Mouse (Mus musculus): Measurements from ENCODE around the gene Olfr983. TPM values are rescaled to one million over a fixed set of nuclear protein-coding genes. Genes with fewer than 3 reads are reported as not detected.

Gene Olfr983
- total and polyA plus RNA-seq, 3 experiments: not detected

GRCm38 (mm10) chr9:40116645-40117286, 23.4 kb upstream of the Olfr983 start:
- Histone ChIP-seq H3K27me3 (replicated peaks) (no peaks in the 10 kb centered on the region), H3K9me3 (replicated peaks; ENCODE audit: low read length) (no peaks in the 10 kb centered on the region), H3K4me2 (ENCODE audit: insufficient read depth, low read depth, poor library complexity, severe bottlenecking) (peak overlapping the region; percentile 8; the same call in 1 of the 2 replicates), H3K79me2 (replicated peaks; ENCODE audit: control insufficient read depth, extremely low read depth, insufficient read depth, poor library complexity, severe bottlenecking) (no peaks in the 10 kb centered on the region), H3K4me3 (replicated peaks in 1 of 3; ENCODE audit: low read depth in 2 of 3, low read length in 2 of 3, poor library complexity in 1 of 3) (no peak overlapping the region), H3K27ac (ENCODE audit: insufficient read depth, low read depth) (no peak overlapping the region), H3K36me3 (replicated peaks in 1 of 2; ENCODE audit: control insufficient read depth in 1 of 2, insufficient read depth in 1 of 2, low read length in 1 of 2) (no peaks in the 10 kb centered on the region), H3K9ac (ENCODE audit: insufficient read depth, low read depth) (no peak overlapping the region), H3K4me1 (ENCODE audit: control insufficient read depth in 1 of 2, insufficient read depth in 2 of 2) (peaks cover 3 to 8% of the 10 kb centered on the region in 2 experiments; a peak in 3 of 4 replicates)
- peak; percentile 73 for TF ChIP-seq ZNF384 (IDR thresholded peaks at IDR 0.05; ENCODE audit: low read depth, low read length)
- peak; percentile 55 for TF ChIP-seq EP300 (IDR thresholded peaks at IDR 0.05; ENCODE audit: low read length)
- peak; percentile 41; the same call in 1 of the 2 replicates for TF ChIP-seq IRF4 (IDR thresholded peaks at IDR 0.05; ENCODE audit: low read depth, low read length)
- 0 out of 2 replicates have a peak, but pooled peaks have one; percentile 20 for TF ChIP-seq ELF1 (IDR thresholded peaks at IDR 0.05; ENCODE audit: low read depth, low read length)
- TF ChIP-seq USF1 (IDR thresholded peaks at IDR 0.05; ENCODE audit: low read depth, low read length): no peak
- TF ChIP-seq POLR2A (IDR thresholded peaks at IDR 0.05; ENCODE audit: low read depth, low read length): no peak
- TF ChIP-seq ETS1 (conservative IDR thresholded peaks at IDR 0.05; ENCODE audit: low read depth, low read length): peak; percentile 53
- no peak for TF ChIP-seq ZMIZ1 (IDR thresholded peaks at IDR 0.05; ENCODE audit: low read depth, low read length)
- 0 out of 2 replicates have a peak, but pooled peaks have one; percentile 36 for TF ChIP-seq TCF12 (IDR thresholded peaks at IDR 0.05; ENCODE audit: low read depth, low read length)
- TF ChIP-seq HCFC1 (IDR thresholded peaks at IDR 0.05; ENCODE audit: low read depth, low read length): no peak
- DNase-seq (ENCODE audit: extremely low read depth): peak; percentile 27
- dilution Hi-C loops (cut with MboI; ENCODE audit: extremely low pct_ligation_motif_present, extremely low pct_unique_long_range_greater_than_20kb, low sequenced_read_pairs): no loop called here
- in situ Hi-C loops (cut with MboI; ENCODE audit: low pct_ligation_motif_present, low pct_unique_long_range_greater_than_20kb, low sequenced_read_pairs): no loop called here

GRCm38 (mm10) chr9:40114106-40114505, 20.7 kb upstream of the Olfr983 start, which contains the start of gene Olfr984:
Gene Olfr984 (minus strand): TSS chr9:40114206.
- Histone ChIP-seq H3K4me3 (replicated peaks in 1 of 3; ENCODE audit: low read depth in 2 of 3, low read length in 2 of 3, poor library complexity in 1 of 3) (no peak within 1 kb of the TSS), H3K27ac (ENCODE audit: insufficient read depth, low read depth) (no peak within 1 kb of the TSS), H3K4me2 (ENCODE audit: insufficient read depth, low read depth, poor library complexity, severe bottlenecking) (peak within 1 kb of the TSS; percentile 46), H3K27me3 (replicated peaks) (no peaks in the 10 kb centered on the region), H3K9me3 (replicated peaks; ENCODE audit: low read length) (no peaks in the 10 kb centered on the region), H3K9ac (ENCODE audit: insufficient read depth, low read depth) (no peak within 1 kb of the TSS), H3K4me1 (ENCODE audit: control insufficient read depth in 1 of 2, insufficient read depth in 2 of 2) (peaks cover 3 to 8% of the 10 kb centered on the region in 2 experiments; a peak in 3 of 4 replicates), H3K36me3 (replicated peaks in 1 of 2; ENCODE audit: control insufficient read depth in 1 of 2, insufficient read depth in 1 of 2, low read length in 1 of 2) (no peaks in the 10 kb centered on the region), H3K79me2 (replicated peaks; ENCODE audit: control insufficient read depth, extremely low read depth, insufficient read depth, poor library complexity, severe bottlenecking) (no peaks in the 10 kb centered on the region)
- in situ Hi-C loops (cut with MboI; ENCODE audit: low pct_ligation_motif_present, low pct_unique_long_range_greater_than_20kb, low sequenced_read_pairs): no loop called here
- dilution Hi-C loops (cut with MboI; ENCODE audit: extremely low pct_ligation_motif_present, extremely low pct_unique_long_range_greater_than_20kb, low sequenced_read_pairs): no loop called here
- DNase-seq (ENCODE audit: extremely low read depth): no peak
- TF ChIP-seq RCOR1 (conservative IDR thresholded peaks at IDR 0.05; ENCODE audit: low read depth, low read length) (no peak), UBTF (IDR thresholded peaks at IDR 0.05; ENCODE audit: low read depth, low read length) (no peak), MYC (IDR thresholded peaks at IDR 0.05; ENCODE audit: low read depth, low read length) (no peak), CHD2 (IDR thresholded peaks at IDR 0.05; ENCODE audit: low read length) (no peak), JUND (conservative IDR thresholded peaks at IDR 0.05; ENCODE audit: low read depth, low read length) (no peak), HCFC1 (IDR thresholded peaks at IDR 0.05; ENCODE audit: low read depth, low read length) (no peak), ZMIZ1 (IDR thresholded peaks at IDR 0.05; ENCODE audit: low read depth, low read length) (no peak), USF2 (conservative IDR thresholded peaks at IDR 0.05; ENCODE audit: low read depth, low read length) (no peak), SMC3 (IDR thresholded peaks at IDR 0.05; ENCODE audit: low read depth, low read length) (no peak), E2F4 (IDR thresholded peaks at IDR 0.05; ENCODE audit: insufficient replicate concordance, low read depth, low read length) (no peak), CTCF (conservative IDR thresholded peaks at IDR 0.05 in 1 of 2, IDR thresholded peaks at IDR 0.05 in 1 of 2; ENCODE audit: low read depth in 2 of 2, low read length in 2 of 2) (no peak), MAFK (IDR thresholded peaks at IDR 0.05; ENCODE audit: insufficient replicate concordance, low read length) (no peak)
